15 mouse cellular contexts compared by ENCODE assay signal in the genomic region with DNA sequence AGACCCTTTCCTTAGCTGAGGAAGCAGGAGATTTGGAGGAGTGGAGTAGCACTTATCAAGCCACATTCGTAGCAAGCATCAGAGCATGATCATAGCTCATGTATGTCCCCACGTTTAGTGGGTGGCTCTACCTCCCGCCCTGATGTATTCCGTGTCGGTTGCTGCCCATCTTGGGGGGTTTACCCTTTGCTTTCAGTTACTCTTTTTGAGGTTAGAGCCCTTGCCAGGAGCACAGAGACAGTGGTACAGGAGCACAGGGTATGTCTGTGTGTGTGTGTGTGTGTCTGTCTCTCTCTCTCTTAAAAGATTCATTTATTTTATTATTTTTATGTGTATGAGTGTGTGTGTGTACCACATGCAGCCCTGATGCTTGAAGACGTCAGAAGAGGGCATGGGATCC. TPM values are rescaled to one million over a fixed set of nuclear protein-coding genes. Genes with fewer than 3 reads are reported as not detected.
DNase-seq lines count a peak whose midpoint lies in the region; ATAC-seq lines count a peak whose summit lies in the region.
"Had no signal": no experiment of that assay in that cellular context is flagged by ENCODE, and none has a peak within 500 bp of the region (broad histone marks: within the 10 kb centered on the region; RNA-seq: fewer than 3 reads in every experiment).

No protein-coding gene starts in this region.

- H3K36me3 ChIP-seq in heart, embryonic 15.5 days, result peaks cover 4% of the 10 kb centered on the region; the same call in 1 of the 2 replicates
- peaks cover 77% of the 10 kb centered on the region for H3K36me3 ChIP-seq in megakaryocyte, embryonic 14.5 days (replicated peaks; ENCODE audit: low read length)
- H3K36me3 ChIP-seq in liver, embryonic 11.5 days (ENCODE audit: control insufficient read depth, insufficient read depth, low read length), result peaks cover 16% of the 10 kb centered on the region

- peaks cover 27% of the 10 kb centered on the region for H3K4me1 ChIP-seq in heart, embryonic 15.5 days (replicated peaks)
- H3K4me1 ChIP-seq in megakaryocyte, embryonic 14.5 days, result peaks cover 91% of the 10 kb centered on the region
- H3K4me1 ChIP-seq in liver, embryonic 11.5 days (replicated peaks; ENCODE audit: control insufficient read depth, insufficient read depth, low read length), result peaks cover 18% of the 10 kb centered on the region

- WGBS in heart, embryonic 15.5 days, result 78% methylated on average over 6 of the region's 6 CpGs
- 59% methylated on average over 6 of the region's 6 CpGs for WGBS in liver, embryonic 11.5 days

- no peaks in the 10 kb centered on the region for H3K9me3 ChIP-seq in heart, embryonic 15.5 days (replicated peaks)
- no peaks in the 10 kb centered on the region for H3K9me3 ChIP-seq in megakaryocyte, embryonic 14.5 days
- H3K9me3 ChIP-seq in liver, embryonic 11.5 days (ENCODE audit: control insufficient read depth, low read length), result no peaks in the 10 kb centered on the region
- H3K9me3 ChIP-seq: embryonic facial prominence, embryonic 15.5 days; G1E; neural tube, embryonic 12.5 days had no signal

- H3K27ac ChIP-seq in heart, embryonic 15.5 days, result no peak overlapping the region
- no peak overlapping the region for H3K27ac ChIP-seq in liver, embryonic 11.5 days (ENCODE audit: low read depth, low read length)
- H3K27ac ChIP-seq: embryonic facial prominence, embryonic 15.5 days; neural tube, embryonic 12.5 days had no signal

- intact Hi-C loops in gastrocnemius, postnatal 14 days (cut with DNase I; ENCODE audit: low total_unique reads), result no loop called here

- DNase-seq in heart, adult 18-20 months, result no peak
- no peak for DNase-seq in liver, embryonic 11.5 days (ENCODE audit: low spot score)
- DNase-seq in gastrocnemius, postnatal 14 days, result no peak
- no peak for DNase-seq in layer of hippocampus, postnatal 14 days (ENCODE audit: low spot score in 2 of 2)
- DNase-seq: cerebellum, adult 9-11 months; embryo, embryonic 11 days; gastrocnemius, postnatal 25 days; heart, postnatal 36 days had no signal

- H3K27me3 ChIP-seq in heart, embryonic 15.5 days, result no peaks in the 10 kb centered on the region
- no peaks in the 10 kb centered on the region for H3K27me3 ChIP-seq in megakaryocyte, embryonic 14.5 days (replicated peaks)
- no peaks in the 10 kb centered on the region for H3K27me3 ChIP-seq in liver, embryonic 11.5 days (replicated peaks; ENCODE audit: control insufficient read depth, insufficient read depth, low read length)
- H3K27me3 ChIP-seq: embryonic facial prominence, embryonic 15.5 days; neural tube, embryonic 12.5 days had no signal

- no peak overlapping the region for H3K4me3 ChIP-seq in heart, embryonic 15.5 days
- H3K4me3 ChIP-seq in megakaryocyte, embryonic 14.5 days (replicated peaks), result peak overlapping the region; percentile 97
- H3K4me3 ChIP-seq in liver, embryonic 11.5 days (ENCODE audit: low read depth, low read length), result no peak overlapping the region; the same call in 1 of the 2 replicates
- H3K4me3 ChIP-seq: embryonic facial prominence, embryonic 15.5 days; neural tube, embryonic 12.5 days had no signal

- H3K4me2 ChIP-seq in heart, embryonic 15.5 days, result peak overlapping the region; percentile 79
- H3K4me2 ChIP-seq in liver, embryonic 11.5 days, result peak overlapping the region; percentile 98

- no peak for ATAC-seq in heart, embryonic 15.5 days (replicated peaks; ENCODE audit: insufficient number of reproducible peaks, insufficient read depth, low FRiP score, low read depth)
- ATAC-seq in megakaryocyte, adult 5-6 weeks (ENCODE audit: poor library complexity, severe bottlenecking), result no peak
- no peak for ATAC-seq in liver, embryonic 11.5 days (replicated peaks; ENCODE audit: low FRiP score)

- H3K9ac ChIP-seq in heart, embryonic 15.5 days, result no peak overlapping the region
- no peak overlapping the region; the same call in 1 of the 2 replicates for H3K9ac ChIP-seq in liver, embryonic 11.5 days (ENCODE audit: low read depth, low read length)
- H3K9ac ChIP-seq: embryonic facial prominence, embryonic 15.5 days; neural tube, embryonic 12.5 days had no signal

RNA-seq across cellular contexts. Expression of a gene that starts 1.9 kb away (rescaled TPM):
- polyA plus RNA-seq in heart, embryonic 15.5 days (2015; fragmentation: Nextera tagmentation; extraction: Ambion mirVana), result 12.4 and 13.9 TPM in 2 replicates
- total RNA-seq in heart, adult 18-20 months (2021), result 10 to 100 TPM; 27.1 to 28.5 TPM
- polyA plus RNA-seq in megakaryocyte, embryonic 14.5 days (2012; ENCODE audit: insufficient read depth, low replicate concordance), result 11.7 and 40.4 TPM in 2 replicates
- 92.3 and 93.8 TPM in 2 replicates for total RNA-seq in megakaryocyte, adult 5-6 weeks (2015)
- total RNA-seq in megakaryocyte, adult 5-6 weeks (2017), result 52.7 and 70.7 TPM in 2 replicates
- polyA plus RNA-seq in liver, embryonic 11.5 days (2014; fragmentation: Nextera tagmentation; extraction: Ambion mirVana), result 58.6 and 60.2 TPM in 2 replicates
- total RNA-seq in gastrocnemius, postnatal 14 days (2021), result 10 to 100 TPM; 31.4 to 32.7 TPM
- total RNA-seq in layer of hippocampus, postnatal 14 days (2021), result 10 to 100 TPM; 11.5 to 12.9 TPM

RNA-seq across cellular contexts. Expression of a gene that starts 9.9 kb away (rescaled TPM):
- polyA plus RNA-seq in heart, embryonic 15.5 days (2015; fragmentation: Nextera tagmentation; extraction: Ambion mirVana), result 125 and 179 TPM in 2 replicates
- total RNA-seq in heart, adult 18-20 months (2021), result 10 to 100 TPM; 14.2 to 16.9 TPM
- polyA plus RNA-seq in megakaryocyte, embryonic 14.5 days (2012; ENCODE audit: insufficient read depth, low replicate concordance), result 427 and 497 TPM in 2 replicates
- total RNA-seq in megakaryocyte, adult 5-6 weeks (2015), result 20.2 and 20.3 TPM in 2 replicates
- 25.5 and 35.5 TPM in 2 replicates for total RNA-seq in megakaryocyte, adult 5-6 weeks (2017)
- polyA plus RNA-seq in liver, embryonic 11.5 days (2014; fragmentation: Nextera tagmentation; extraction: Ambion mirVana), result 89.5 and 95.1 TPM in 2 replicates
- 10 to 100 TPM; 25.7 to 31.3 TPM for total RNA-seq in gastrocnemius, postnatal 14 days (2021)
- total RNA-seq in layer of hippocampus, postnatal 14 days (2021), result 1 to 10 TPM; 3.9 to 4.5 TPM

RNA-seq across cellular contexts. Expression of a gene that starts 15.5 kb away (rescaled TPM):
- 372 and 381 TPM in 2 replicates for polyA plus RNA-seq in heart, embryonic 15.5 days (2015; fragmentation: Nextera tagmentation; extraction: Ambion mirVana)
- 100 to 1,000 TPM; 146 to 159 TPM for total RNA-seq in heart, adult 18-20 months (2021)
- polyA plus RNA-seq in megakaryocyte, embryonic 14.5 days (2012; ENCODE audit: insufficient read depth, low replicate concordance), result 57.7 and 180 TPM in 2 replicates
- total RNA-seq in megakaryocyte, adult 5-6 weeks (2015), result 342 and 413 TPM in 2 replicates
- total RNA-seq in megakaryocyte, adult 5-6 weeks (2017), result 286 and 294 TPM in 2 replicates
- polyA plus RNA-seq in liver, embryonic 11.5 days (2014; fragmentation: Nextera tagmentation; extraction: Ambion mirVana), result 467 and 501 TPM in 2 replicates
- 100 to 1,000 TPM; 119 to 134 TPM for total RNA-seq in gastrocnemius, postnatal 14 days (2021)
- 100 to 1,000 TPM; 100 to 108 TPM for total RNA-seq in layer of hippocampus, postnatal 14 days (2021)

RNA-seq across cellular contexts. Expression of a gene that starts 22.3 kb away (rescaled TPM):
- polyA plus RNA-seq in heart, embryonic 15.5 days (2015; fragmentation: Nextera tagmentation; extraction: Ambion mirVana), result 2.4 and 4.2 TPM in 2 replicates
- under 1 TPM; 0.59 to 0.84 TPM for total RNA-seq in heart, adult 18-20 months (2021)
- not detected in 2 replicates for polyA plus RNA-seq in megakaryocyte, embryonic 14.5 days (2012; ENCODE audit: insufficient read depth, low replicate concordance)
- not detected in 2 replicates for total RNA-seq in megakaryocyte, adult 5-6 weeks (2015)
- total RNA-seq in megakaryocyte, adult 5-6 weeks (2017), result not detected in 2 replicates
- polyA plus RNA-seq in liver, embryonic 11.5 days (2014; fragmentation: Nextera tagmentation; extraction: Ambion mirVana), result 5.4 and 8.2 TPM in 2 replicates
- 1 to 10 TPM; 4.5 to 7.7 TPM for total RNA-seq in gastrocnemius, postnatal 14 days (2021)
- total RNA-seq in layer of hippocampus, postnatal 14 days (2021), result 10 to 100 TPM; 24.6 to 26.9 TPM
- total RNA-seq: monocyte, adult 5-6 weeks had no signal
- polyA plus RNA-seq: G1E had no signal

RNA-seq across cellular contexts. Expression of a gene that starts 34.6 kb away (rescaled TPM):
- 8.9 and 11.9 TPM in 2 replicates for polyA plus RNA-seq in heart, embryonic 15.5 days (2015; fragmentation: Nextera tagmentation; extraction: Ambion mirVana)
- total RNA-seq in heart, adult 18-20 months (2021), result 1 to 10 TPM; 7.2 to 7.3 TPM
- 36.7 and 70.8 TPM in 2 replicates for polyA plus RNA-seq in megakaryocyte, embryonic 14.5 days (2012; ENCODE audit: insufficient read depth, low replicate concordance)
- 5.7 and 7.1 TPM in 2 replicates for total RNA-seq in megakaryocyte, adult 5-6 weeks (2015)
- total RNA-seq in megakaryocyte, adult 5-6 weeks (2017), result 3.6 and 3.9 TPM in 2 replicates
- polyA plus RNA-seq in liver, embryonic 11.5 days (2014; fragmentation: Nextera tagmentation; extraction: Ambion mirVana), result 12.4 and 14.4 TPM in 2 replicates
- total RNA-seq in gastrocnemius, postnatal 14 days (2021), result 1 to 10 TPM; 1.8 to 2.6 TPM
- total RNA-seq in layer of hippocampus, postnatal 14 days (2021), result 10 to 100 TPM; 12.7 to 14.7 TPM
